Mouse (Mus musculus): ENCODE measurements around the gene Wipi1.

DNA sequence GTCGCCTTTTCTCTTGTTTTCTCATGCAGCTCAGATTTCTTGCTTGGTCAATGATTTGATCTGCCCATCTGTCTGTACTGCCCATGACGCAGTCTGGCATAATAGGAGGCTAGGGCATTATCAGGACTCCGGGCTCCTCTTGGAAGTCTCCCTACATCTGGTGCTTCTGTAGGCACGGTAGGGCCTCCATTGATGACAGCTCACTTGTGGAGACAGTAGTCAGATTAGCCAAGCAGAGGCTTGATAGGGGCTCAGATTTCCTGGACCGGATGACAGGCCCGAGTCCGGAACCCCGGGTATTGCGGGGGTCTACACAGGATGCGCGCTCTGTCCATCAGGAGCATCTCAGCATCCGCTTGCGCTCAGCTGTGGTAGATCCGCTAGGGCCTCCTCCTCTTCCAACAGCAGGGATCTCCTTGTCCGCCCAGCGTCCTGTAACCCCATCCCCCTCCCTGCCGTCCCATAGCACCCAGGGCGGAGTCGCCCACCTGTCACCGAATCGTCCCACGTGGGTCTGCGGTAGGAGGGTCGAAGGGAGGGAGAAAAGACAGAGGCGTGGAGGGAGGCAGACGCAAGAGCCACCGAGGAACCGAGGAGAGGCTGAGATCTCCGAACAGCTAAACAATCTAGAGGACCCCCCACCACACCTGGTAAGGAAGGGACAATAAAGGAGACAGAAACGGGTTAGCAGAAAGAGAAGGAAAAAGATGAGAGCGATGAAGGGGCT is 38.4 kb upstream of the Wipi1 start:
- TF ChIP-seq CTCF (IDR thresholded peaks at IDR 0.05; ENCODE audit: low read depth, low read length) = no peak
- TF ChIP-seq POLR2A (IDR thresholded peaks at IDR 0.05; ENCODE audit: extremely low read depth, insufficient read depth, low read length) = 0 out of 2 replicates have a peak, but pooled peaks have one; percentile 17
